Mouse (Mus musculus) urinary bladder, postnatal 10 days (tissue): ENCODE measurements around the gene Map3k1.

ENCODE experiments used
- DNase-seq: peaks from one replicate; pipeline ENCODE4 v3.0.0; 2022; ENCODE audit warnings: low spot score

Gene Map3k1

DNA sequence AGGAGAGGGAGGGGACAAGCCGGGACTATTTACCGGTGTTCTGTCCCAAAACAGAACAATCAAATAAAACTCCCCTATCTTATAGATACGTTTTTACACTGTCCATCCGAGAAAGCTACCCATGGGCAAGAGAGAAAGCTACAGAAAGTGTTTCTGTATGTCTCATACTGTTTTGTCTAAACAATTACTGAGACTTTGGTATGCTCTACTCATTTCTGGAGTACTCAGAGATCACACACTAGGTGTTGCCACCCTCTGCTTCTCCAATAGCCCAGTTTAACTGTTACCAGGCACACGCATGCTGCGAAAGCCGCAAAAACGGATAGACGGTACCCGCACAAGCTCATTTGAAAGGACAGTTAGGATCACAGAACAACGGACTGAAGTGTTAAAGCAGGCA, 17.2 kb downstream of the Map3k1 start:
- no peak for DNase-seq

DNA sequence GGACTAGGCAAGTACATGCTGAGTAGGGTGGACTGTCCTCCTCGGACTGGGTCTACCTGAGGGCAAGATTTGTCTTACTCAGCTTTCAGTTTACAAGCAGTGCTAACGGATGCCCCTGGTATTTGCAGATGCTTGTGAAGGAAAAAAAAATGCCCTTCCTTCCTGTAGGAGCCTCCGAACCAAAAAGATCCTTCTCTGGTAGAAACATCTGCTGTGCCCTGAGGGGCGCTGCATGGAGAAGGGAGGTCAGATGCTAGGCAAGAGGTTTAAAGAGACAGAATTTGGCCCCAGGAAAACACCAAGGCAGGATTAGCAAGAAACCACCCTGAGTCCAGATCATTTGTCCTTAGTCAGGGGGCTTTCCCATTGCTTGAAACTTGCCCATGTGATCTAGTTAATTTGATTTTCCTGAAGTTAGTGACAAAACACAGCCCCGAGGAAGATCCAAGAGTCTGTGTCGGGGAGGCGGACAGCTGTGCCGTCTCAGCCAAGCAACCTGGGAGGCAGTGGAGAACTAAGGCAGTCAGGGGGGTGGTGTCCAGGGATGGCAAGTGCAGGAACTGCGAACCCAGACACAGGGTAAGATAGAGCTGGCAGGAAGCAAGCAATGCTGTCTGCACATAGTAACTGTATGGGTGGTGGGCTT, 19.2 kb downstream of the Map3k1 start:
- DNase-seq = no peak

DNA sequence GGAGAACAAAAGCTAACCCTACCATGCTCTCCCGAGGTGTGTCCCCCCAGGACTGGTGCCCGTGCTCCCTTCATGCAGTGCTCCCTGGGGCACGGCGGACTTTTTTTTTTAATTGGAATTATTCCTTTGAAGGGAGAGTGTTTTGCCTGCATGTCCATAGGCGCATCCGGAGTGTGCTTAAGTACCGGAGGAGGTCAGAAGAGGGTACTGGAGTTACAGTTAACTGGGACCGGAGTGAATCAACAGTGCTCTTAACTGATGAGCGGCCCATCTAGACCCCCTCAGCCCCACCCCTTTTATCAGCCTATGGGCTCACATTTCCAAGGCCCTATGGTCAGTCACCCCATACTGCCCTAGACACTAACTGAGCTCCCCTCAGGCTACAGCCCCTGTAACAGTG, 19.9 kb downstream of the Map3k1 start:
- no peak for DNase-seq

DNA sequence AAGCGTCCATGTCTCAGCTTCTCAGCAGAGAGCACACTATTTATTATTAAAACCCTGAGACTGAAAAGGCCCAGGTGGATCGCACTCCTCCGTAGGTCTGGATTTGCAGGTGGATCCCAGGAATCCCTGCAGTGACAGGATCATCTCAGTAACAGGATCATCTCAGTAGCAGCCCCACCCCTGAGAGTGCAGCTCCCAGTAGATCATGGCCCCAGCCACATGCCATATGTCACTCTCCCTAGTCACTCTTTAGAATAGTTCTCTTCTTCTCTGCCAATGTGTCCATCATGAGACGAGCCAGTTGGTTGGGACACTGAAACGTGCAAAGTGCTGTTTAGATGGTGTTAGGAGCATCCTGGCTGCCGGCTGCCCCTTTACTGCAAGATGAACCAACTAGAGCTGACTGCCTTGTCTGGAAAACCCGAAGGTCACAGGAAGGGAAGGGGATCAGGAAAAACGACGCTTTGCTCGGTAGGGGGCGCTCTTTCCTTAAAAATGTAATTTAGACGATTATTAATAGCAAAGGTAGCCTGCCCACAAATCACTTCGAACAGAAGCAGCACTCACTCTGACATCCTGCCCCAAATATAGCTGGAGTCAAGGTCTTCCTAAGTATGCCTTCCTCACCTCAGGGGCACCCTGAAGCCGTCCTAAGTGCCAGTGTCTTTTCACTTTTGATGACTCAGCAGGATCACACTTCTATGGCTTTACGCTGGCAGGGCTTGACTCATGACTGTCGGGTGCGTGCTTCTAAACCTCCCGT, 20.8 kb downstream of the Map3k1 start:
- DNase-seq = peak; percentile 58

GRCm38 (mm10) chr13:111786584-111786983, 22.2 kb downstream of the Map3k1 start:
- DNase-seq = no peak

GRCm38 (mm10) chr13:111783451-111783850, 25.3 kb downstream of the Map3k1 start:
- no peak for DNase-seq

- DNase-seq = no peak
These were observed 29.3 kb downstream of the Map3k1 start for GRCm38 (mm10) chr13:111779471-111779870.

DNA sequence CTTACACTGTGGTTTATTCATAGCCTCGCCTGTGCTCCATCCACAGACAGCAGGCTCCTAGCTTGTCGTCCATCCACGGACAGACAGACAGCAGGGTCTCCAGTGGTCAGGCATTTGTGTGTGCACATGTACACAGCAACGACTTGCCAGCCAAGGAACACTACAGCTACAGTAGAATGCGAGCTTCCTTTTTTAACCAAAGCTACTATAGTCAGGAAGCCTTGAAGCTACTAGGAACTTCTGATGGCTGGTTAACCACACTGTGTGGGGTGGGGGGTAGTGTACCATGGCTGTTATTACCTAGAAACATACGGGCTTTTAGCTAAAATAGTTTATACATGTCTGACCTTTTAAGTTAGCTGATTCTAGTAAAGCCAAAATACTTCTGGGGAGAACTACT, 30.2 kb downstream of the Map3k1 start:
- DNase-seq = no peak

DNA sequence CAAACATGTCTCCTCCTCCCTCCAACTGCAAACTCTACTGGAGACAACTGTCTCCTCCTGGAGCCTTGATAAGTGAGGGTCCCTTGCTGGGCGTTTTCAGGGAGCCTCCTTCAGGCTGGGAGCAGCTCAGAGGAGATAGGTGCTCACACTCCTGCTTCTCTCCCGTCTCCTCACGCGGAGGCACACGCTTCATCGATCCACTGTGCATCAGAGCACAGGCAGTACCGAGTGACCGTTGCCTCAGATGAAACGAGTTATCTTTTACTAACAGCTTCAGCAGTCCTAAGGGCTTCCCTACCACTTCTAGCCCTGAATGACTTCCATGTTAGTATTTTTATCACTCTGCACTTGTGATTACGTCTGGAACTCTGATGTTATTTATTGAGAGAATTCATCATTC, 30.9 kb downstream of the Map3k1 start:
- DNase-seq = no peak

DNA sequence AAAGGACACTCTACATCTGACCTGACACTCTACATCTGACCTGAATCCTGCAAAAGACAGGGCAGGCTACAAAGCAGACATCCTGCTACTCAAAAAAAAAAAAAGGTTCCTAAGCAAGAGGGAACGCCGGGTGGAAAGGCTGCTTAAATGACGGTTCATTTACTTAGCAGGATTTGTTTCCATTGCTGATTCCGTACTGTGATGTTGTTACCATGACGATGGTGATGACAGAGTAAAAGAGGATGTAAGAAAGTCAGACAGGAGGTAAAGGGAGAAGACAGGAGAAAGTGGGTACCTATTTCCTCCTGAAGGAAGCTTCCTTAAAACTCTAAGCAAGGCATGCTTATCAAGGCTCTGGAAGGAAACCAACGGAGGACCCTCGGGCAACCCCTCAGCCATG, 31.6 kb downstream of the Map3k1 start:
- DNase-seq = no peak

DNA sequence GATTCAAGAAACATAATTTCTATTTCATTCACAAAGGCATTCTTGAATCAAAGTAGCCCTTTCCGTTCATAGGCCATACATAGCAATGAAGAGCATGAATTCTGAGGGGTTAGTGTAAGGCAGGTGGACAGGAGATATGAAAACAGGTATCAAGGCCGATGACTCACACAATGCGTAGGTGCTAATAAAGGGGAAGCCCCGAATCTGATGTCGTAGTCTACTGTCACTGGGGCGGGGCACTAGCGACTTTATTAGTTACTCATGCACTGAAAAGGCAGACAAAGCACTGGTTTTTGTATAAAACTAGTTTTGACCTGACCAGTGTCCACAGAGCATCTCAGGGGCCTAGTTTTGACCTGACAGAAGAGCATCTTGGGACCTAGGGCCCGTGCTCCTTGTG, 36.7 kb downstream of the Map3k1 start:
- DNase-seq = no peak

GRCm38 (mm10) chr13:111771232-111771631, 37.6 kb downstream of the Map3k1 start:
- DNase-seq = no peak

GRCm38 (mm10) chr13:111770776-111771175, 38.0 kb downstream of the Map3k1 start:
- no peak for DNase-seq

GRCm38 (mm10) chr13:111762526-111762925, 46.3 kb downstream of the Map3k1 start:
- DNase-seq = no peak

DNA sequence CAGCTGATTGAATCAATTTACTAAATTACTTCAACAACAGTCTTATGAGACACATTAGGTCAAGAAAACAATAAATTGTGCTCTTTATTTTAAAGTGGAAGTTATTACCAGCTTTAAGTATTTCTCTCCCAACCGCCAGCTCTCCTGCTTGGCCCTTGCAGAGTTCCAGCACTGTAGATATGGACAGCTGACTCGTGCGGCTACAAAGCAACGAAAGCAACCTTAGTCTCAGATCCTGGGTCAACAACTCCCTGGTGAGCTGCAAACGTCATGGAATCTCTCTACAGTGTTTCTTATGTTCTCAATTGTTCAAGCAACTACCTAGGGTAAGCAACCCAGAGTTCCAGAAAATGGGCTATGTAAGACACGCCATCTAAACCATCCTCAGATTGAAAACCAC, 51.8 kb downstream of the Map3k1 start:
- DNase-seq = no peak

DNA sequence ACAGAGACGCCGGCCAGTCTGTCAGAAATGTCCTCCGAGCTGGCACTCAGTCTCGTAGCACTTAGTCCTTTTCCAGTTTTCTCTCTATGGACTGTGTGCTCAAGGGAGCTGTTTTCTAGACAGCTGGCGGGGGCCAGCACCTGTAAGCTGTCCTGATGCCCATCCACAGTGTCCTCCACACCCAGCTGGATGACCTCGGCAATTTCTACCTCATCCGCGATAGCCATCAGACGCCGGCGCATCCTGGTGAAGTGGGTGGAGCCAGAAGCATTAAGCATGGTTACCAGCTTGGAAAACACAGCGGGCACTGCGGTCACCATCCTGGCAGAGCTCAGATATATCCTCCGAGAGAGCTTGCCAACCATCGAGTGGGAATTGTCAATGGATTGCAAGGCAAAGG, 52.9 kb downstream of the Map3k1 start:
- no peak for DNase-seq

DNA sequence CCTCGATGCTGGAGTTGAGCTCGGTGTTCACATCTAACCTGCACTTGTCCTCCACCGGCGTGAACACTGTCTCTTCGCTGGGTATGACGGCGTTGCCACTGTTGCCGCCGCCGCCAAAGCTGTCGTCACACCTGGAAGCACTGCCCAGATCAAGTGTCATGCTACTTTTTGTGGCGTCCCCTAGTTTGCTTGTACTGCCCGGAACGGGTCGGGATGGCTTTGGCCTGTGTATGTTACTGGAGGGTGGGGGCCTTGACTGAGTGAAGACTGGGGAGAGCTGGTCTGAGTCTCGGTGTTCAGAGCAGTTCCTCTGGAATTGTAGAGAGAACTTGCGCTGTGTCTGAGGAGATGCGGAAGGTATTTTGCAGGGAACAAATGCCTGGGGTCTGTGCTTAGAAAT, 53.4 kb downstream of the Map3k1 start:
- no peak for DNase-seq

DNA sequence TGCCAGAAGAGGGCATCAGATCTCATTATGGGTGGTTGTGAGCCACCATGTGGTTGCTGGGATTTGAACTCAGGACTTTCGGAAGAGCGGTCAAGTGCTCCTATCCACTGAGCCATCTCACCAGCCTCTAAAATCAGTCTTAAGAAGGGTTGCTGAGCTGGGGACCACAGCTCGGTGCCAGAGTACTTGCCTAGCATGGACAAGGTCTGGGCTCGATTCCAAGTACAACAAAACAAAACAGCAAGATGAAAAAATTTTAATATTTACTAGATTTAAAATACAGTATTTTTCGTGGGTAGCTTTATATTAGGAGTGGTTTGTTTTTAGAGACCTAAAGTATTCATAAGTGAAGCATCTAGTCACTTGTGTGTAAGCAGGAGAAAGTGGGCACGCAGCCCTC, 55.5 kb downstream of the Map3k1 start:
- DNase-seq = no peak

DNA sequence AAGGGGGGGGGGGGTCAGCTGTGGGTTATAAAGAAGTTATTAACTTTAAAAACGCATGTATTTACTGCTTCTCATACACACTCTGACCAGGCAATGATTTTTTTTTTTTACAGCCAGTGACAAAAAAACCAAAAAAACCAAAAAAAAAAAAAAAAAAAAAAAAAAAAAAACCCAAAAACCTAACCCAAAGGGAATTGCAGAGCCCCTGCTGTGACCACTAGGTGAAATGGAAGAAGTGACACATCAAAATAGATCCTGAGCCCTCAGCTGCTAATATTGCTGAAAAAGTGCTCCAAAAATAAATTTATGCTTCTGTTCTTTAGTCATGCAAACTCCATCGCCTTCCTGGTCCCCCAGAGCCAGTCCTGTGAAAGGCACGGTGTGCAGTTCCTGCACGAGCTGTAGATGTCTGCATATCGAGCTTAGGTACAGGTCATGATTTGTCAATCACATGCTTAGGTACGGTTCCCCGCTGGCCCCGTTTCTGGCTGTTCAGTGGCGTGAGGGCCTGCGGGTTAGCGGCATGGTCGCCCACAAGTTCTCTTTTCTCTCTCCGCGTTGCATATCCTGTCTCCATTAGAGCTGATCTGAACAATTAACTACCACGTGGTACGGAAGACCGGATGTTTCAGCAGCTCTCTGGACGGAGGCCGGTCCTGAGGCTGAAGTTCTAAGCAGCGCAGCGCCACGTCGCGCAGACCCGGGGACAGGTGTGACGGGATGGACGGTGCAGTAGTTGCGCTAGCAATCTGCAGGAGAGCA, 60.3 kb downstream of the Map3k1 start:
- no peak for DNase-seq

DNA sequence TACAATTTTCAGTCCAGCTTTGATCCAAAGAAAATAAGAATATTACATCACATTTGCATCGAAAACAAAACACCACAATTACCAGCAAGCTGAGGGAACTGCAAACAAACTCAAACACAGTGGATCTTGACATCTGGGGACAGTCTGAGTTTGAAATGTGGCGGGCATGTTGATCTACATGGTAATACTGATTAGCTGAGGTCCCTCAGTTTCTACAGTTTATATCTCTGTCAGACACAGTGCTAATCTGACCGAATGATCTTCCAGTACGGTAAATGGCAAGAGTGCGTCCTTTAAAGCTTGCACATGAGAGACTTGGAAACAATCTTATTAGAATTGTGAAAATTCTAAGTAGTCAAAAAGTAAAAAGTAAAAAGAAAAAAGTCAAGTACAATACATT, 62.0 kb downstream of the Map3k1 start:
- no peak for DNase-seq

- DNase-seq = no peak
These were observed 63.6 kb downstream of the Map3k1 start for GRCm38 (mm10) chr13:111745216-111745615.

DNA sequence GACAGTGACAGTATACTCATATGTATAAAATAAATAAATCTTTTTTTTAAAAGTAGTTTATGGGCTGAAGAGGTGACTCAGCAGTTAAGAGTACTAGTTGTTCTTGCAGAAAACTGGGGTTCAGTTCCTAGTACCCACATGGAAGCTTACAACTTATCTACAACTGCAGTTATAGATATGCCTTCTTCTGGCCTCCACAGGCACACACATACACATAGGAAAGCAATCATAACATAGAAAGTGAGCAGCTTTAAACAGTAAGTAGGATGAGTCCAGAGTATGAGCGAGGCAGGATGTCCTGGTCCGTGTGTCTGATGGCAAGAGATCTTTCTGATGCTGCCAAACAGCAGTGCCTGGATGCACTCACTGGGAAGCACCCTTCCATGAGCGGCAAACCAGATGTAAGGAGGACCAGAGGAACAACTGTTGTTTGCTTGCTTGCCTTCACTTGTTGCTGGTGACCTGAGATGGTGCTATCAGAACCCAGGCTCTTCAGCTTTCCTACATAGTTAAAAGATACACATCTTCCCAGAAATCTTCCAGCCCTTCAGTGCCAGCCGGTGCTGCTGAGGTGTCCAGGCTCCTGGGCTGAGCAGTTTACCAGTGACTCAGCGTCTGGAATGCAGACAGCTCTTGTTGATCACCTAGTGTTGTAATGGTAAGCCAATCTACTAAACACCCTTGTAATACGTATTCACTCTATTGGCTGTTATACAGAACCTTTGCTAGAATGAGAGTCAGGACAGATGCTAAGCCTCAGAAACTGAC, 64.4 kb downstream of the Map3k1 start:
- DNase-seq = no peak
